Mouse (Mus musculus) frontal cortex, postnatal 10 days (tissue): ENCODE measurements around the gene Mmachc.
A peak's percentile ranks its signal among the peaks of the same experiment; 100 is the strongest.
"Not testable (repeated sequence)": the region's sequence is repeated elsewhere in the genome, so short reads cannot be mapped to it uniquely, and the experiment has no call there.

Experiments
- DNase-seq, 2 experiments: peaks; one replicate each; pipeline ENCODE4 v3.0.0; 2022; ENCODE audit warnings: low spot score in 2 of 2, mixed read lengths in 1 of 2

Mmachc gene

DNA sequence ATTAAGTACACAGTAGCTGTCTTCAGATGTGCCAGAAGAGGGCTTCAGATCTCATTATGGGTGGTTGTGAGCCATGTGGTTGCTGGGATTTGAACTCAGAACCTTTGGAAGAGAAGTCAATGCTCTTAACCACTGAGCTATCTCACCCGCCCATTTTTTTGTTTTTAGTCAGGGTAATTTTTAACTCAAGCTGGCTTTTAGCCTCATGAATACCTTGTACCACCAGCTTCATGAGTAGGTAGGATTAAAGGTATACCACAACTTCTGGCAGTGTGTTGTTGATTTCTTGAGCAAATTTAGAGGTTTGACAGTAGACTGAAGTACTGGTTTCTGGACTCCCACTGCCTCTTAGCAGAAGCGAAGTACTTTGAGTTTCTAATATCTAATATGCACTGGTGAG, 16.1 kb downstream of the Mmachc start:
- no peak for DNase-seq

DNA sequence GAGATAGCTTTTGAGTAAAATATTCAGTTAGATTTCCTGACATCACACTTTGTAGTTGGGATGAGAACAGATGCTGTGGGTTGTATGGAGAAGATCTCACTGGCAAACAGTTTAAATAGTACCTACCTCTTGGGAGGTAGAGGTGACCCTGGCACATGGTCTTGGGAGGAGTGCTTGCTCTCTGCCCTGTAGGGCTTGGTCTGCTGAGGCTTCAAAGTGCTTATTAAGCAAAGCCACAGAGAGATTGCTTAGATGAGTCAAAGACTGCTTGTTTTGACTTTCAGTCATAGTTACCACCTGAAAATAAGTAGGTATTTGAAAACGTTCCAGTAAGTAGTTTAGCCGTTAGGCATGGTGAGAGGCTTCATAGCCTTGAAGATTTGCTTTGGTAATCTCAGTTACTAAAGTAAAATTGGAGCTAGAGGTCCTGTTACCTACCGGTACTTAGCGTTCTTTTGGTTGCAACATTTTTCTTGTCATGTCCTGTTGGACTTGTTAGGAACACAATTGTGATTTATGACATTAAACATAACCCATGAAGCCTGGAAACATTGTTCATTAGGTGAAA, 18.8 kb downstream of the Mmachc start:
- DNase-seq, result no peak

GRCm38 (mm10) chr4:116687041-116687440, 21.2 kb downstream of the Mmachc start:
- no peak for DNase-seq

DNA sequence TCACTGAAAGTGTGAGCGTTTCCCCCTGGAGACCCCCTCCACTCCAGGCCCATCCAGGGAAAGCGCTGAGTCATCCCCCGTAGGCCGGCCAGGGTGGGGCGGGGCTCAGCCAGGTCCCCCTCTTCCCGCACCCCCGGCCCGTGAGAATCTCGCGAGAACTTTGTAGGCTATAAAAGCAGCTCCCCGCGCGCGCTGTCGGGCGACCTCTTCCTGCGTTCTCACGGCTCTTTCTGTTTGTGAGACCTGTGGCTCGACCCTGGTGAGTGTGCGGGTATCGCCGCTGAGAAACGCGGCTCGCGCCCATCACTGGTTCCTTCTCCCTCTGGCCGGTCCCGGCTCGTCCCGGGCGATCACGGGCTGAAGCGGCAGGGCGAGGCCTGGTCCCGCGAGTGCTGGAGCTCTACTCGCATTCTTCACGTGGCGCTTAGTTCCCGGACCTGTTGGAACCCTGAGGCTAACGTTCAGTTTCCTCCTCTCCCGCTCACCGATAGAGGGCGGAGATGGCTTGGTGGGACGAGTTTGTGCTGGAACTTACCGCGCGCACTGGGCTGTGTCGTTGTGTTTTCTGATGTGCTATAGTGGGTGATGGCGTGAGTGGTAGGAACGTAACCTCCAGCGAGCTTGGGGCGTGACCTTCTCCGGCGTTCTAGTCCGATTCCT, 22.7 kb downstream of the Mmachc start, which contains the start of gene Prdx1:
TSS of gene Prdx1 (plus strand) at position 143 of the 660 bp plus-strand sequence.
- DNase-seq, result peak; percentile 86 to 92

- DNase-seq, result no peak
Measured at GRCm38 (mm10) chr4:116684665-116685064, 23.5 kb downstream of the Mmachc start.

- DNase-seq, result no peak
Measured at GRCm38 (mm10) chr4:116683957-116684356, 24.2 kb downstream of the Mmachc start.

DNA sequence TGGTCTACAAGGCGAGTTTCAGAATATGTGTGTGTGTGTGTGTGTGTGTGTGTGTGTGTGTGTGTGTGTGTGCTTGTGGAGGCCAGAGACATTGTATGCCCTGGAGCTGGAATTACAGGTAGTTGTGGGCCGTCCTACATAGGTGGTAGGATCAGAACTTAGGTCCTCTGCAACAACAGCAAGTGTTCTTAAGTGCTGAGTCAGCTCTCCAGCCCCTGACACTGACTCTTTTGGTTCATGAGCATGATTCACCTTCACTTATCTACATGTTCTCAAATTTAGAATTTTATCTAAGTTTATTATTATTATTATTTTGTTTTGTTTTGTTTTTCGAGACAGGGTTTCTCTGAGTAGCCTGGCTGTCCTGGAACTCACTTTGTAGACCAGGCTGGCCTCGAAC, 27.7 kb downstream of the Mmachc start:
- DNase-seq, result not testable (repeated sequence)

- no peak for DNase-seq
Measured at GRCm38 (mm10) chr4:116679141-116679540, 29.1 kb downstream of the Mmachc start.

- DNase-seq, result no peak
Measured at GRCm38 (mm10) chr4:116677808-116678207, 30.4 kb downstream of the Mmachc start.

DNA sequence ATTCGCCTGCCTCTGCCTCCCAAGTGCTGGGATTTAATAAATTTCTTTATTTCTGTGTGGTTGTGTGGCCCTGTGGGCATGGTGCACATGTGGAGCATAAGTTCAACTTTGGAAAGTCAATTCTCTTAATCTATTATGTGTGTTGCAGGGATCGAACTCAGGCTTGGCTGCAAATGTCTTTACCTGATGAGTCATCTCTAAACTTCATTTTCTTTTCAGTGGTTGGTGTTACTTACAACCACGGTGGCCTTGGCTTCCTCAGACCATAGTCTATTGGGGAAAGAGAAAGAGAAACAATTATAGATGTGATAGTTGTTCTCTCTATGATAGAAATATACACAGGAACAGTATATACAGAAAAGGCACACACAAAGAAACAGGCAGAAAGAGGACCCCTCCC, 32.2 kb downstream of the Mmachc start:
- no peak for DNase-seq

GRCm38 (mm10) chr4:116674761-116675160, 33.4 kb downstream of the Mmachc start:
- DNase-seq, result not testable (repeated sequence)

DNA sequence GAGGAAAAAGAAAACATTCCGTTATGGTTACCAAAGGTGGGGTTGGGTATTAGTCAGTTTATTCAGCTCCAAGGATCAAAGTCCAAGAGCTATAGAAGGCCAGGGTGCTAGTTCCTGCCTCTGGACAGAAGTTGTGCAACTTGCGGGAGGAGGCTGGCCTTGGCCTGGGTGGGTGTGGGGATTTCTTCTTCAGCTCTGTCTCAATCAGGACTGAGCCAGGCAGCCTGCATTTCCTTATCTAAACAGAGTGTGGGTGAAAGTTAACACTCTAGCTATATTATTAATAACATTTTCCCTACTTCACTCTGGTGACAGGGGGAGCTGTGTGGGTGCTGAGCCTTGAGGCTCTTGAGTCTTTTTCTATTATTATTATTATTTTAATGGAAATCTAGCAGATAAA, 35.4 kb downstream of the Mmachc start:
- DNase-seq, result no peak

- no peak for DNase-seq
Measured at GRCm38 (mm10) chr4:116669291-116669690, 38.9 kb downstream of the Mmachc start.

GRCm38 (mm10) chr4:116668145-116668544, 40.1 kb downstream of the Mmachc start:
- DNase-seq, result no peak

DNA sequence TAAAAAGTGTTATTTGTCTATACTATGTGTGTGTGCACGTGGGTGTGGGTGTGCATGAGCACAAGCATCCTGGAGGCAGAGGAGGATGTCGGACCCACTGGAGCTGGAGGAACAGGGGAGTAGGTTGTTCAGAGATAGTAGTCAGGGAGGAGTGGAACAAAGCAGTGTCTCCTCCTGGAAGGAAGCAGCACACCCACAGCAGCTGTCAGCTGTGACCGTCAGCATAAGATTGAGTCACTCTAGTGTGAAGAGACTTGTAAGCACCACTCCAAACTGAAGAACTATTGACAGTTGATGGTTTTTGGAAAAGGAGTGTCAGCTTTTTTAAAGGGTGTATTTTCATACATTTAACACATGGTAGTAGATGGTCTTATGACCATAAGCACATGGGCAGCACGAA, 41.6 kb downstream of the Mmachc start:
- no peak for DNase-seq

GRCm38 (mm10) chr4:116661998-116662397, 46.2 kb downstream of the Mmachc start:
- no peak for DNase-seq

DNA sequence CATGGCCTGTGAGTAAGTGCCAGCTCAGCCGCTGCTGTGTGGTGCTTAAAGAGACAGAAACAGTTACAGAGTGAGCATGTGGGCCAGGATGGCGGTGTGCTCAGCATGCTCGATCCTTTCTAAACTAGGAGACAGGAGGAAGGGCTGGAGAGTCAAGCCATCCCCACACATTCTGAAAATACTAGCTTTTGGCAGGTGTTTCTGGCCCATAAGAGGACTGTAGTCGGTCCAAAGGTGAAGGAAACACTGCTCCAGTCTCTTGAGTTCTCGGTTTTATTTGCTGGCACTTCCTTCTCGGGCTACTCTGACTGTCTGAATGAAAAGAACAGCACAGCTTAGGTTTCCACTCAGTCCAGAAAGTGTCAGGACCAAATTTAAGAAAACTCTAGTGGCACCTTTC, 47.4 kb downstream of the Mmachc start:
- no peak for DNase-seq

- DNase-seq, result not testable (repeated sequence)
Measured at GRCm38 (mm10) chr4:116659916-116660315, 48.3 kb downstream of the Mmachc start.

GRCm38 (mm10) chr4:116659474-116659873, 48.7 kb downstream of the Mmachc start:
- no peak for DNase-seq

DNA sequence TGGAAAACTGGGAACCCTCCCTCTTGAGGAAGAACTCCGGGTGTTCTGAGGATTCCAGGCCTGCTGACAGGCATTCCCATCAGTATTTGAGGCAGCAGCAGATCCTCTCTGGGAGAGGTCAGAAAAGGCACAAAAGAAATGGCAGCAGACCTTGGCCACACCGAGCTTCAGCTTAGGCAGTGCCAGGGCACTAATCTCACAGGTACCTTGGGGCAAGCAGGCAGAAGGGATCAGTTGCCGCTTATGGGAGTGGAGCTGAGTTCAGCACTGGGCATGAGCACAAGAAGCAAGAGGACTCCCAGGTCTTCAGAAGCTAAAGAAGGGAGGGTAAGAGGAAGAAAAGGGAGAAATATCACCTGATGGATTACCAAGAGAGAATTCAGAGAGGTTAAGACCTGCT, 50.2 kb downstream of the Mmachc start:
- no peak for DNase-seq

- no peak for DNase-seq
Measured at GRCm38 (mm10) chr4:116655658-116656057, 52.5 kb downstream of the Mmachc start.

- no peak for DNase-seq
Measured at GRCm38 (mm10) chr4:116655100-116655499, 53.1 kb downstream of the Mmachc start.

- no peak for DNase-seq
Measured at GRCm38 (mm10) chr4:116653228-116653627, 55.0 kb downstream of the Mmachc start.
